Mouse (Mus musculus) hindbrain, embryonic 11.5 days (tissue): ENCODE measurements around the gene Atg5. TPM values are rescaled to one million over a fixed set of nuclear protein-coding genes. Genes with fewer than 3 reads are reported as not detected.
A peak's percentile ranks its signal among the peaks of the same experiment; 100 is the strongest.

Experiments
- ATAC-seq: fragments of 200-750 bp; cut with Nextera tagmentation; 2 replicates; pipeline ENCODE4 v1.8.0; 2017; ENCODE audit warnings: mild to moderate bottlenecking, moderate TSS enrichment, moderate library complexity; ENCODE audit not compliant: low FRiP score
- DNase-seq: peaks from one replicate; pipeline ENCODE4 v3.0.0-alpha.2; 2015; ENCODE audit warnings: low spot score
- H3K27ac ChIP-seq: fragments of 300-500 bp; sonication (generic); 2 replicates; pipeline ENCODE4 v1.5.1; 2014; ENCODE audit warnings: mild to moderate bottlenecking, low read depth, low read length
- H3K27me3 ChIP-seq: fragments of 300-500 bp; sonication (generic); 2 replicates; pipeline ENCODE4 v1.6.1; 2014; ENCODE audit warnings: mild to moderate bottlenecking, low read length, moderate library complexity, mixed read lengths; ENCODE audit not compliant: control insufficient read depth, insufficient read depth
- H3K36me3 ChIP-seq: fragments of 300-500 bp; sonication (generic); 2 replicates; pipeline ENCODE4 v1.6.1; 2014; ENCODE audit warnings: mild to moderate bottlenecking, low read length, moderate library complexity, mixed read lengths; ENCODE audit not compliant: control insufficient read depth, insufficient read depth
- H3K4me1 ChIP-seq: fragments of 300-500 bp; sonication (generic); replicated peaks from 2 replicates; pipeline ENCODE4 v1.6.1; 2014; ENCODE audit warnings: low read length, mixed read lengths; ENCODE audit not compliant: control insufficient read depth, insufficient read depth
- H3K4me2 ChIP-seq: fragments of 300-500 bp; sonication (generic); replicated peaks from 2 replicates; pipeline ENCODE4 v1.6.1; 2014; ENCODE audit warnings: mild to moderate bottlenecking, low read depth, low read length
- H3K4me3 ChIP-seq: fragments of 300-500 bp; sonication (generic); 2 replicates; pipeline ENCODE4 v1.5.1; 2014; ENCODE audit warnings: low read depth, low read length
- H3K9ac ChIP-seq: fragments of 300-500 bp; sonication (generic); 2 replicates; pipeline ENCODE4 v1.6.1; 2014; ENCODE audit warnings: low read depth, low read length
- H3K9me3 ChIP-seq: fragments of 300-500 bp; sonication (generic); 2 replicates; pipeline ENCODE4 v1.6.1; 2016; ENCODE audit warnings: low read length; ENCODE audit not compliant: control insufficient read depth
- WGBS: fragments of 180-500 bp; shearing (Covaris S2); extraction: QIAGEN DNeasy Blood & Tissue Kit; methylation state at CpG from one replicate; pipeline ENCODE4 v1.1.7; 2014; 5-methylcytosine and 5-hydroxymethylcytosine counted together
- polyA plus RNA-seq: library from polyadenylated mRNA; unstranded; fragments of >200 nt; fragmentation: Nextera tagmentation; extraction: Ambion mirVana; gene quantifications from 2 replicates; pipeline ENCODE4 v1.2.1, GENCODE M21; 2014

The Atg5 gene
- polyA plus RNA-seq, 1 experiment from 2014 or later, result 58.7 TPM

DNA sequence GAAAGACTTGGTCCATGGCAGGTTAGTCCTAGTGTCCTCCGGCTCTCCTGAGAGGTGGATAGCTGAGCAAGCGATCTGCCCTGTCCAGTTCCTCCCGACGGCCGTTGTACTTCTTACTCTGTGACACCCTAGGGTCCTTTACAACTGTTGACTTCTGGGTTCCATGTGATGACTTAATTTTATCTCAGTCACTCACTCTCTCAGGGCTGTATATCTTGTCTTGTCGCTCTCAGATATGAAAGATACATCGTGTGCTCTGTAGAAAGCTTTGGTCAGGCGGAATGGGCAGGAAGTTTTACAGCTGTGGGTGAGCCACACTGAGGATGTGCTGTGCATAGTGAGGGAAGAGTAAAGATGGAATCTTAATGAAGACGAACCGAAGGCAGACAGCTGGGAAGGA, 86.2 kb downstream of the Atg5 start:
- Histone ChIP-seq H3K9me3 (no peaks in the 10 kb centered on the region), H3K4me3 (no peak overlapping the region), H3K36me3 (no peaks in the 10 kb centered on the region), H3K4me1 (no peaks in the 10 kb centered on the region), H3K4me2 (no peak overlapping the region), H3K9ac (no peak overlapping the region), H3K27me3 (no peaks in the 10 kb centered on the region), H3K27ac (no peak overlapping the region)
- DNase-seq, result no peak
- WGBS, result 90% methylated on average over 10 of the region's 10 CpGs
- no peak for ATAC-seq

DNA sequence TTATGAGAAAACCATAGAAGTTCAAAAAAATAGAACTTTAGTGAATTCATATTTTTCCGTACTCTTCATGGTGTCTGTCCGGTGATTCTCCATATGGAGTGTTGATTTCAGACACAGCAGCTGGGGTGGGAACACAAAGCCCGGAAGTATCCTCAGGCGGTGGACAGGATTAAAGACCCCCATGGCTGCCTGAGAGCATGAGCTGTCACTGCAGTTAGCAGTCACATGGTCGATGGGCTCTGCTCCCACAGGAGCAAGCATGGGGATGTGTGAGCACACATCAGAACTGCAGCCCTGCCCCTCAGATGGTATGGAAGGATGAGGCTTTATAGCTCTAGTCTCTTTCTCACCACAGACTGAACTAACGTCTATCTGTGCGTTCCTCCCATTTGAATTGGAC, 87.1 kb downstream of the Atg5 start:
- WGBS, result 82% methylated on average over 7 of the region's 7 CpGs
- DNase-seq (no peak), ATAC-seq (no peak)
- no peaks in the 10 kb centered on the region for H3K9me3 ChIP-seq
- H3K27ac ChIP-seq, result no peak overlapping the region
- H3K4me2 ChIP-seq, result no peak overlapping the region
- no peaks in the 10 kb centered on the region for H3K27me3 ChIP-seq
- no peak overlapping the region for H3K4me3 ChIP-seq
- no peak overlapping the region for H3K9ac ChIP-seq
- no peaks in the 10 kb centered on the region for H3K36me3 ChIP-seq
- H3K4me1 ChIP-seq, result no peaks in the 10 kb centered on the region

DNA sequence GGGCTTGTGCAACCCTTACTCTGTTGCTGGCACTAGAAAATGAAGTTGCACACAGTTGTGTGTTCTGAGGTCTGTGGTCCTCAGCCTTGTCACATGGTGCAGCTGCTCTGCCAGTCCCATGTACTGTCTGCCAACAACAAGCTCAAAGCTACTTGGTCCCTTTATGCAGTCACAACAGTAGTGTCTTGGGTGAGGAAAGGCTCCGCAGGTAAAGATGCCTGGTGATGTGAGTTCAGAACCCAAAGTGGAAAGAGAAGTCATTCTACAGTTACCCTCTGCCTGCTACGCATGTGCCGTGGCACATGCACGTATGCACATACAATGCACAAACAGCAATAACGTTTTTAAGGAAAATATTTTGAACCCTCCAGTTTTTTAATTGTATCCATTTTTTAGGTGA, 88.5 kb downstream of the Atg5 start:
- no peak overlapping the region for H3K4me2 ChIP-seq
- H3K4me3 ChIP-seq, result no peak overlapping the region
- no peaks in the 10 kb centered on the region for H3K27me3 ChIP-seq
- no peak overlapping the region for H3K27ac ChIP-seq
- no peak for DNase-seq
- no peak for ATAC-seq
- 92% methylated on average over 5 of the region's 5 CpGs for WGBS
- H3K36me3 ChIP-seq, result no peaks in the 10 kb centered on the region
- no peaks in the 10 kb centered on the region for H3K9me3 ChIP-seq
- H3K9ac ChIP-seq, result no peak overlapping the region
- H3K4me1 ChIP-seq, result no peaks in the 10 kb centered on the region

DNA sequence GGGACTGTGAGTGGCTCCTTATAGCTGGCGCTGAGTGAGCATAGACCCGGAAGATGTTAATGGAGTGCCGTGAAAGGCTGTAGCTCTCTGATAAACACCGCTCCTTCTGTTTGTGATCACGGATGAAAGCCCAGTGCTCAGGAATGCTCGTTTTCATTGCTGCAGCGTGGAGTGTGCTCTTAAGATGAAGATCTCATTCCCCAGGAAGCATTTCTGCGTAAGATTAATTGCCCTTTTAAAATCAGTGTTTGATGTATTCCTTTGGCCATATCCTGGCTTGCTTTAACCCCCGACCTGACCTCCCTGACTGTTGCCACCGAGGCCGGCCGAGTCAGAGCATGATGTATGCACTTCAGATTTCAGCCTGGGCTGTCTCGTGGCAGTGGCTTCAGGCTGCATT, 89.2 kb downstream of the Atg5 start:
- Histone ChIP-seq H3K4me3 (no peak overlapping the region), H3K9me3 (no peaks in the 10 kb centered on the region), H3K9ac (no peak overlapping the region), H3K27me3 (no peaks in the 10 kb centered on the region), H3K36me3 (no peaks in the 10 kb centered on the region), H3K4me1 (no peaks in the 10 kb centered on the region), H3K4me2 (no peak overlapping the region), H3K27ac (no peak overlapping the region)
- no peak for ATAC-seq
- 29% methylated on average over 13 of the region's 13 CpGs for WGBS
- DNase-seq, result peak; percentile 20

DNA sequence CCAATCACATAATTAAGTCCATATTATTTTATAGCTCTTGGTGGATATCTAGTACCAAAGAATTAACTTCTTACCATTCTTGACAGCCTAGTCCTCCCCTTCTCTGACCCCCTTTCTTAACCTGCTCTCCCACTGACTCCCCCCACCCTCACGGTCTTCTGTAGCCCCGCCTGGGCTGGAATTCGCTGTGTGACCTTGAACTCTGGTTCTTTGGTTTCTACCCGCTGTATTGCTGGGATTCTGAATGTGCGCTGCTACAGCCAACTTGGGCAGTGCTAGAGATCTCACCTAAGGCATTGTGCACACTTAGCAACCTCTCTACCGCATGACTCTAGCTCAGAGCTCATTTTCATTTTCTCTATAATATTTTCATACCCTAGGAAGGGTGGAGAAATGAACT, 90.7 kb downstream of the Atg5 start:
- no peak overlapping the region for H3K4me2 ChIP-seq
- DNase-seq (no peak), ATAC-seq (no peak)
- no peaks in the 10 kb centered on the region for H3K4me1 ChIP-seq
- no peak overlapping the region for H3K27ac ChIP-seq
- no peak overlapping the region for H3K9ac ChIP-seq
- WGBS, result 76% methylated on average over 6 of the region's 6 CpGs
- no peaks in the 10 kb centered on the region for H3K27me3 ChIP-seq
- no peak overlapping the region for H3K4me3 ChIP-seq
- H3K36me3 ChIP-seq, result no peaks in the 10 kb centered on the region
- H3K9me3 ChIP-seq, result no peaks in the 10 kb centered on the region

DNA sequence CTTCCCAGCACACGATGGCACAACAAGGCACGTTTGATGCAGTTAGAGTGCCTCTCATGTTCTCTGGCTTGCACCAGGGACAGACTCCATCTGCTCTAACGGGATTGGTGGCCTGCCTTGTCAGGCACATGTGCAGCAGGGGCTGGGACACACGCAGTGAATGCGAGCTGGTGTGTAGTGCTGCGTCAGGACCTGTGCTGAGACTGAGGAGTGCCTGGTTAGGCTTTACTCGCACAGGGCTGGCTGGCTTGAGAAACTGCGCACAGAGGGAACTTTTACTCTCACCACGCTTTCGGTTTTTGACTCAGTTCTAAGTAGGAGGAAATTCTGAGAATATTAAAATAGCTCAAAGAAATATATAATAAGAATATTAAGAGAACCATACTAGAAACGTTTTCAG, 92.5 kb downstream of the Atg5 start:
- Histone ChIP-seq H3K36me3 (no peaks in the 10 kb centered on the region), H3K9me3 (no peaks in the 10 kb centered on the region), H3K9ac (no peak overlapping the region), H3K27ac (no peak overlapping the region), H3K27me3 (no peaks in the 10 kb centered on the region), H3K4me3 (no peak overlapping the region), H3K4me2 (no peak overlapping the region), H3K4me1 (no peaks in the 10 kb centered on the region)
- no peak for DNase-seq
- ATAC-seq, result no peak
- WGBS, result 83% methylated on average over 11 of the region's 11 CpGs

DNA sequence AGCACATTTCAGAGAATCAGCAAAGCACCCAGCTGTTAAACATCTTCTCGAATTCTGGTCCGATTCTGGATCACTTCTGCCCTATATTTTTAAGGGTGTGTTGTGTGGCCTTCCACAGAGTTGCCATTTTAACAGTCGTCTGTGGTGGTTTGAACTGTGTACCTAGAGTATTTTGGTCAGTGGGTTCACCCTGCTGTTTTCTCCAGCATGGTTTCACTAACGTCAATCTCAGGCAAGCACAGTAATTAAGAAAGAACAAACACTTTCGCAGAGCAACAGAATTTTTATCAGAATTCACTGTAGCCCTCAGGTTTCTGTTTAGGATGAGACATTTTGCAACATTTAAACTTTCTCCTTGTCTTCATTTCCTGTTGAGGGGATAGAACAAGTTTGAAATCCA, 94.3 kb downstream of the Atg5 start:
- no peaks in the 10 kb centered on the region for H3K27me3 ChIP-seq
- 87% methylated on average over 5 of the region's 5 CpGs for WGBS
- ATAC-seq, result no peak

DNA sequence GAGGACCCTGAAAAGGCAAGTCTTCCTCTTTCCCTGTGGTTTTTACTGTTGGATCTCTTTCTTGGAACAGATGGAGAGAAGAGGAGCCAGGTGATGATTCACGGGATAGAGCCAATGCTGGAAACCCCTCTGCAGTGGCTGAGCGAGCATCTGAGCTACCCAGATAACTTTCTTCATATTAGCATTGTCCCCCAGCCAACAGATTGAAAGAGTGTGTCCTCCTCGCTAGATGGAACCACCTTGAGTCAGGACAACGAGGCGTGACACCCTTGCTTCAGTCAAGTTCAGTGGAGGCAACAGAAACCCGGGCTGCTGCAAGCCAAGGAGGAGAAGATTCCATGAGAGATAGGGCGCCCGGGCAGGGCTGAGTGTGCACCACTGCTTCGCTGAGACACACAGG, 94.7 kb downstream of the Atg5 start:
- Histone ChIP-seq H3K27me3 (no peaks in the 10 kb centered on the region), H3K9ac (no peak overlapping the region), H3K27ac (no peak overlapping the region), H3K9me3 (no peaks in the 10 kb centered on the region), H3K4me1 (no peaks in the 10 kb centered on the region), H3K4me3 (no peak overlapping the region), H3K4me2 (no peak overlapping the region), H3K36me3 (no peaks in the 10 kb centered on the region)
- 87% methylated on average over 9 of the region's 9 CpGs for WGBS
- DNase-seq (no peak), ATAC-seq (no peak)

More for the DNA sequence above, 94.3 kb downstream of the Atg5 start:
- DNase-seq, result no peak
- Histone ChIP-seq H3K4me1 (no peaks in the 10 kb centered on the region), H3K9ac (no peak overlapping the region), H3K4me2 (no peak overlapping the region), H3K27ac (no peak overlapping the region), H3K36me3 (no peaks in the 10 kb centered on the region), H3K4me3 (no peak overlapping the region), H3K9me3 (no peaks in the 10 kb centered on the region)

DNA sequence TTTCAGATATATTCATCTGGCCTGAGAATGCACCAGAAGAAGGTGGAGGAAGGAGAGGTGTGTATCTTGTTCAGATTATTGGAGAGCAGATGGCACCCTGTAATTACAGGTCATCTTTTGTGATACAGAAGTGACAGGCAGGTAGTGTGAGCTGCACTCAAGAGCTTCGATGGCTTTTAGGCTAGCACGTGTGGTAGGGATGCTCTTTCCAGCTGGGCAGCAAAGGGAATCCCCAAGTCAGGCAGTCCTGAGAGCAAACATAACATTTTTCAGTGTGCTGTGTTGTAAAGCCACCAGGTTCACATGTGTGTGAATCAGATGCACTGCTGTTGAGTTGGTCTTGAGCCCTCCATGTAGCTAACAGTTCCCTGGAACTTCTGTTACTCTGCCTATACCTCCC, 98.0 kb downstream of the Atg5 start:
- H3K4me3 ChIP-seq, result no peak overlapping the region
- H3K27me3 ChIP-seq, result no peaks in the 10 kb centered on the region
- no peaks in the 10 kb centered on the region for H3K36me3 ChIP-seq
- H3K4me1 ChIP-seq, result no peaks in the 10 kb centered on the region
- H3K9ac ChIP-seq, result no peak overlapping the region
- WGBS, result 85% methylated on average over 2 of the region's 2 CpGs
- ATAC-seq (no peak), DNase-seq (no peak)
- H3K27ac ChIP-seq, result no peak overlapping the region
- H3K9me3 ChIP-seq, result no peaks in the 10 kb centered on the region
- H3K4me2 ChIP-seq, result no peak overlapping the region
